Mouse (Mus musculus): ENCODE data around the gene Mfap3.
"Not testable (repeated sequence)": the region's sequence is repeated elsewhere in the genome, so short reads cannot be mapped to it uniquely, and the experiment has no call there.

Gene Mfap3

GRCm38 (mm10) chr11:57522046-57522445 lies 3.6 kb downstream of the Mfap3 start:
- CTCF ChIA-PET = no interaction called here
- POLR2A ChIA-PET = interaction anchor here in 1 of 4 experiments (1.2 to 2.4 kb wide), 4 partner anchors 10 to 175 kb away, joined by 3 to 12 read pairs (median 4); no protein-coding TSS in a partner anchor

GRCm38 (mm10) chr11:57523418-57523817 lies 5.0 kb downstream of the Mfap3 start:
- ChIA-PET POLR2A (interaction anchor here in 1 of 4 experiments (1.4 kb wide), 1 partner anchor 16 kb away, joined by 3 read pairs; no protein-coding TSS in a partner anchor), CTCF (interaction anchor here in 1 of 4 experiments (0.6 kb wide), 1 partner anchor 16 kb away, joined by 3 read pairs; no protein-coding TSS in a partner anchor)

GRCm38 (mm10) chr11:57524597-57524996 lies 6.1 kb downstream of the Mfap3 start:
- CTCF ChIA-PET = interaction anchor here in 1 of 4 experiments (0.7 kb wide), 1 partner anchor 24 kb away, joined by 3 read pairs; no protein-coding TSS in a partner anchor
- POLR2A ChIA-PET = interaction anchor here in 1 of 4 experiments (0.5 to 1.2 kb wide), 5 partner anchors 12 to 403 kb away, joined by 3 to 5 read pairs (median 3); no protein-coding TSS in a partner anchor

GRCm38 (mm10) chr11:57525900-57526299 lies 7.4 kb downstream of the Mfap3 start:
- ChIA-PET CTCF (no interaction called here), POLR2A (interaction anchor here in 1 of 4 experiments (1.0 kb wide), 1 partner anchor 9 kb away, joined by 3 read pairs; no protein-coding TSS in a partner anchor)

- POLR2A ChIA-PET = interaction anchor here in 1 of 4 experiments (1.5 to 3.2 kb wide), 3 partner anchors 9 to 15 kb away, joined by 3 to 17 read pairs (median 7); partner anchors contain the start of genes Fam114a2 and Mfap3
- CTCF ChIA-PET = no interaction called here
Measured at GRCm38 (mm10) chr11:57527506-57527905, 9.0 kb downstream of the Mfap3 start.

- POLR2A ChIA-PET = interaction anchor here in 2 of 4 experiments (1.1 to 3.2 kb wide), 8 partner anchors 11 to 26 kb away, joined by 3 to 17 read pairs (median 4); partner anchors contain the start of genes Fam114a2 (in 2 of the 2) and Mfap3 (in 2 of the 2)
- CTCF ChIA-PET = interaction anchor here in 2 of 4 experiments (0.5 to 1.2 kb wide), 2 partner anchors 218 to 485 kb away, joined by 3 read pairs; no protein-coding TSS in a partner anchor
Measured at GRCm38 (mm10) chr11:57529111-57529510, 10.6 kb downstream of the Mfap3 start.

GRCm38 (mm10) chr11:57531300-57531950 lies 13.0 kb downstream of the Mfap3 start:
- POLR2A ChIA-PET = interaction anchor here in 2 of 4 experiments (0.5 to 3.0 kb wide), 13 partner anchors 11 to 52 kb away, joined by 3 to 12 read pairs (median 4); partner anchors contain the start of genes Fam114a2 (in 1 of the 2) and Mfap3 (in 1 of the 2)
- CTCF ChIA-PET = interaction anchor here in 3 of 4 experiments (0.6 to 1.6 kb wide), 8 partner anchors 17 to 256 kb away, joined by 3 to 6 read pairs (median 4); no protein-coding TSS in a partner anchor

- CTCF ChIA-PET = interaction anchor here in 3 of 4 experiments (1.0 to 1.6 kb wide), 4 partner anchors 16 to 255 kb away, joined by 3 to 6 read pairs (median 4); no protein-coding TSS in a partner anchor
- POLR2A ChIA-PET = interaction anchor here in 2 of 4 experiments (0.9 to 3.0 kb wide), 10 partner anchors 12 to 51 kb away, joined by 3 to 12 read pairs (median 4); partner anchors contain the start of genes Fam114a2 (in 1 of the 2) and Mfap3 (in 1 of the 2)
Measured at GRCm38 (mm10) chr11:57532306-57532705, 13.8 kb downstream of the Mfap3 start.

- CTCF ChIA-PET = no interaction called here
- POLR2A ChIA-PET = interaction anchor here in 1 of 4 experiments (0.5 to 2.3 kb wide), 3 partner anchors 11 to 18 kb away, joined by 3 to 8 read pairs (median 3); partner anchors contain the start of genes Fam114a2 and Mfap3
Measured at GRCm38 (mm10) chr11:57535912-57536311, 17.4 kb downstream of the Mfap3 start.

- POLR2A ChIA-PET = interaction anchor here in 1 of 4 experiments (0.9 to 2.8 kb wide), 3 partner anchors 11 to 16 kb away, joined by 3 to 14 read pairs (median 7); no protein-coding TSS in a partner anchor
Measured at GRCm38 (mm10) chr11:57539841-57540418, 21.5 kb downstream of the Mfap3 start.

GRCm38 (mm10) chr11:57540681-57541080 lies 22.2 kb downstream of the Mfap3 start:
- ChIA-PET CTCF (no interaction called here), POLR2A (interaction anchor here in 2 of 4 experiments (0.8 to 2.3 kb wide), 4 partner anchors 12 to 392 kb away, joined by 3 to 9 read pairs (median 5); partner anchors contain the start of genes Fam114a2 (in 1 of the 2) and Mfap3 (in 1 of the 2))

More at GRCm38 (mm10) chr11:57539841-57540418, 21.5 kb downstream of the Mfap3 start:
- CTCF ChIA-PET = interaction anchor here in 1 of 4 experiments (0.6 kb wide), 1 partner anchor 17 kb away, joined by 3 read pairs; no protein-coding TSS in a partner anchor

GRCm38 (mm10) chr11:57548618-57549550 lies 30.4 kb downstream of the Mfap3 start:
- POLR2A ChIA-PET = interaction anchor here (0.6 to 4.2 kb wide), 17 partner anchors 12 to 363 kb away, joined by 3 to 22 read pairs (median 3); partner anchors contain the start of genes Fam114a2 (in 1 of the 4) and Mfap3 (in 1 of the 4)
- CTCF ChIA-PET = interaction anchor here (0.5 to 3.9 kb wide), 55 partner anchors 11 to 1864 kb away, joined by 3 to 40 read pairs (median 4); partner anchors contain the start of gene Mfap3 (in 1 of the 4)

GRCm38 (mm10) chr11:57550230-57550629 lies 31.8 kb downstream of the Mfap3 start:
- ChIA-PET POLR2A (interaction anchor here in 2 of 4 experiments (0.6 to 4.2 kb wide), 11 partner anchors 10 to 214 kb away, joined by 3 to 22 read pairs (median 6); partner anchors contain the start of genes Fam114a2 (in 1 of the 2) and Mfap3 (in 1 of the 2)), CTCF (interaction anchor here in 3 of 4 experiments (0.6 to 3.9 kb wide), 10 partner anchors 23 to 1618 kb away, joined by 3 to 34 read pairs (median 6); no protein-coding TSS in a partner anchor)

GRCm38 (mm10) chr11:57551016-57551415 lies 32.6 kb downstream of the Mfap3 start:
- POLR2A ChIA-PET = interaction anchor here in 1 of 4 experiments (0.6 to 3.1 kb wide), 10 partner anchors 10 to 374 kb away, joined by 3 to 12 read pairs (median 4); no protein-coding TSS in a partner anchor
- CTCF ChIA-PET = interaction anchor here in 3 of 4 experiments (0.5 to 3.9 kb wide), 8 partner anchors 50 to 1580 kb away, joined by 3 to 21 read pairs (median 4); no protein-coding TSS in a partner anchor

- CTCF ChIA-PET = interaction anchor here in 2 of 4 experiments (0.9 to 1.2 kb wide), 2 partner anchors 13 to 76 kb away, joined by 3 read pairs; no protein-coding TSS in a partner anchor
- POLR2A ChIA-PET = interaction anchor here in 2 of 4 experiments (0.6 to 3.9 kb wide), 28 partner anchors 9 to 520 kb away, joined by 3 to 36 read pairs (median 4); partner anchors contain the start of genes Fam114a2 (in 1 of the 2) and Mfap3 (in 1 of the 2)
Measured at GRCm38 (mm10) chr11:57553015-57553780, 34.7 kb downstream of the Mfap3 start.

GRCm38 (mm10) chr11:57557936-57558335 lies 39.5 kb downstream of the Mfap3 start:
- POLR2A ChIA-PET, CTCF ChIA-PET: not testable (repeated sequence)
